Mouse (Mus musculus) limb, embryonic 14.5 days (tissue): Measurements from ENCODE around the gene Cdc14a. TPM values are rescaled to one million over a fixed set of nuclear protein-coding genes. Genes with fewer than 3 reads are reported as not detected.
A peak's percentile ranks its signal among the peaks of the same experiment; 100 is the strongest.

Source experiments
- ATAC-seq: fragments of 200-750 bp; cut with Nextera tagmentation; 2 replicates; pipeline ENCODE4 v1.8.0; 2017; ENCODE audit warnings: low read depth, moderate number of reproducible peaks, moderate TSS enrichment; ENCODE audit not compliant: low FRiP score
- DNase-seq: peaks from one replicate; pipeline ENCODE4 v3.0.0-alpha.2; 2015; ENCODE audit warnings: low spot score
- H3K27ac ChIP-seq: fragments of 300-500 bp; sonication (generic); replicated peaks from 2 replicates; pipeline ENCODE4 v1.5.1; 2014; ENCODE audit warnings: low read depth, mild to moderate bottlenecking, low read length, moderate library complexity, mixed read lengths
- H3K27me3 ChIP-seq: fragments of 300-500 bp; sonication (generic); 2 replicates; pipeline ENCODE4 v1.6.1; 2014; ENCODE audit warnings: low read length, mixed read lengths; ENCODE audit not compliant: control insufficient read depth, insufficient read depth
- H3K36me3 ChIP-seq: fragments of 300-500 bp; sonication (generic); 2 replicates; pipeline ENCODE4 v1.6.1; 2014; ENCODE audit warnings: mild to moderate bottlenecking, low read length, moderate library complexity, mixed read lengths; ENCODE audit not compliant: control insufficient read depth, insufficient read depth
- H3K4me1 ChIP-seq: fragments of 300-500 bp; sonication (generic); 2 replicates; pipeline ENCODE4 v1.6.1; 2014; ENCODE audit warnings: antibody characterized with exemption, low read length, mixed read lengths; ENCODE audit not compliant: control insufficient read depth, insufficient read depth
- H3K4me2 ChIP-seq: fragments of 300-500 bp; sonication (generic); replicated peaks from 2 replicates; pipeline ENCODE4 v1.6.1; 2014; ENCODE audit warnings: low read depth, mild to moderate bottlenecking, low read length, moderate library complexity; ENCODE audit not compliant: severe bottlenecking
- H3K4me3 ChIP-seq: fragments of 300-500 bp; sonication (generic); replicated peaks from 2 replicates; pipeline ENCODE4 v1.5.1; 2014; ENCODE audit warnings: low read length
- H3K9ac ChIP-seq: fragments of 300-500 bp; sonication (generic); 2 replicates; pipeline ENCODE4 v1.6.1; 2014; ENCODE audit warnings: mild to moderate bottlenecking, low read depth, low read length, moderate library complexity; ENCODE audit not compliant: severe bottlenecking
- H3K9me3 ChIP-seq: fragments of 300-500 bp; sonication (generic); 2 replicates; pipeline ENCODE4 v1.6.1; 2016; ENCODE audit warnings: low read length; ENCODE audit not compliant: control insufficient read depth
- POLR2A ChIP-seq: fragments of 200-500 bp; IDR thresholded peaks from 2 replicates; pipeline ENCODE4 v1.8.0; 2012; ENCODE audit warnings: inconsistent platforms, mild to moderate bottlenecking, moderate library complexity, borderline replicate concordance; ENCODE audit not compliant: insufficient read depth, insufficient read length; ENCODE audit errors: extremely low read depth
- WGBS: fragments of 180-500 bp; shearing (Covaris S2); extraction: QIAGEN DNeasy Blood & Tissue Kit; methylation state at CpG from one replicate; pipeline ENCODE4 v1.1.7; 2014; 5-methylcytosine and 5-hydroxymethylcytosine counted together
- polyA plus RNA-seq, 2 experiments: library from polyadenylated mRNA; depleted of rRNA in 1 of 2; stranded (reverse) in 1 of 2; unstranded in 1 of 2; fragments of >200 nt; fragmentation: Nextera tagmentation in 1 of 2; extraction: Ambion mirVana in 1 of 2; gene quantifications; 2 replicates each; pipeline versions ENCODE4 v1.2.1 to v1.2.3; 2012 to 2014

Cdc14a gene
- polyA plus RNA-seq, 2 experiments: 8.4 TPM

GRCm38 (mm10) chr3:116386886-116387285, 36.9 kb downstream of the Cdc14a start:
- no peak for TF ChIP-seq POLR2A
- DNase-seq (no peak), ATAC-seq (no peak)
- no peaks in the 10 kb centered on the region for H3K4me1 ChIP-seq
- no peaks in the 10 kb centered on the region for H3K27me3 ChIP-seq
- H3K9me3 ChIP-seq: no peaks in the 10 kb centered on the region
- H3K4me2 ChIP-seq: no peak overlapping the region
- H3K27ac ChIP-seq: no peak overlapping the region
- H3K36me3 ChIP-seq: no peaks in the 10 kb centered on the region; the same call in 1 of the 2 replicates
- no peak overlapping the region for H3K4me3 ChIP-seq
- H3K9ac ChIP-seq: no peak overlapping the region

- H3K9ac ChIP-seq: no peak overlapping the region
- no peaks in the 10 kb centered on the region for H3K9me3 ChIP-seq
- H3K4me3 ChIP-seq: no peak overlapping the region
- H3K27ac ChIP-seq: no peak overlapping the region
- no peak overlapping the region for H3K4me2 ChIP-seq
- no peak for TF ChIP-seq POLR2A
- no peaks in the 10 kb centered on the region for H3K4me1 ChIP-seq
- no peaks in the 10 kb centered on the region for H3K27me3 ChIP-seq
- ATAC-seq (no peak), DNase-seq (no peak)
- H3K36me3 ChIP-seq: no peaks in the 10 kb centered on the region; the same call in 1 of the 2 replicates
- 83% methylated on average over 6 of the region's 6 CpGs for WGBS
Measured at GRCm38 (mm10) chr3:116386342-116386741, 37.5 kb downstream of the Cdc14a start.

GRCm38 (mm10) chr3:116384319-116384718, 39.5 kb downstream of the Cdc14a start:
- no peak for TF ChIP-seq POLR2A
- no peak overlapping the region for H3K4me2 ChIP-seq
- H3K36me3 ChIP-seq: no peaks in the 10 kb centered on the region; the same call in 1 of the 2 replicates
- no peaks in the 10 kb centered on the region for H3K4me1 ChIP-seq
- no peak overlapping the region for H3K9ac ChIP-seq
- DNase-seq (peak; percentile 25), ATAC-seq (no peak)
- no peak overlapping the region for H3K4me3 ChIP-seq
- no peaks in the 10 kb centered on the region for H3K9me3 ChIP-seq
- H3K27ac ChIP-seq: no peak overlapping the region
- WGBS: 82% methylated on average over 7 of the region's 7 CpGs
- no peaks in the 10 kb centered on the region for H3K27me3 ChIP-seq

- DNase-seq: no peak
- Histone ChIP-seq H3K9me3 (no peaks in the 10 kb centered on the region), H3K36me3 (peaks cover 3% of the 10 kb centered on the region; the same call in 1 of the 2 replicates), H3K4me3 (no peak overlapping the region), H3K4me2 (no peak overlapping the region), H3K9ac (no peak overlapping the region), H3K4me1 (no peaks in the 10 kb centered on the region), H3K27me3 (no peaks in the 10 kb centered on the region), H3K27ac (no peak overlapping the region)
- WGBS: 46% methylated on average over 9 of the region's 9 CpGs
- TF ChIP-seq POLR2A: no peak
- no peak for ATAC-seq
Measured at GRCm38 (mm10) chr3:116380319-116380718, 43.5 kb downstream of the Cdc14a start.

GRCm38 (mm10) chr3:116375442-116375841, 48.4 kb downstream of the Cdc14a start:
- no peak overlapping the region for H3K4me2 ChIP-seq
- no peak overlapping the region for H3K9ac ChIP-seq
- H3K36me3 ChIP-seq: peaks cover 3% of the 10 kb centered on the region; the same call in 1 of the 2 replicates
- H3K27ac ChIP-seq: no peak overlapping the region
- no peaks in the 10 kb centered on the region for H3K9me3 ChIP-seq
- no peak for DNase-seq
- ATAC-seq: no peak
- no peaks in the 10 kb centered on the region for H3K27me3 ChIP-seq
- no peaks in the 10 kb centered on the region for H3K4me1 ChIP-seq
- no peak overlapping the region for H3K4me3 ChIP-seq
- WGBS: 92% methylated on average over 2 of the region's 2 CpGs
- no peak for TF ChIP-seq POLR2A

GRCm38 (mm10) chr3:116374486-116374885, 49.3 kb downstream of the Cdc14a start:
- H3K4me2 ChIP-seq: no peak overlapping the region
- H3K9me3 ChIP-seq: no peaks in the 10 kb centered on the region
- H3K4me3 ChIP-seq: no peak overlapping the region
- 84% methylated on average over 5 of the region's 5 CpGs for WGBS
- TF ChIP-seq POLR2A: no peak
- H3K9ac ChIP-seq: no peak overlapping the region
- peaks cover 3% of the 10 kb centered on the region; the same call in 1 of the 2 replicates for H3K36me3 ChIP-seq
- H3K27ac ChIP-seq: no peak overlapping the region
- no peaks in the 10 kb centered on the region for H3K27me3 ChIP-seq
- ATAC-seq (no peak), DNase-seq (no peak)
- no peaks in the 10 kb centered on the region for H3K4me1 ChIP-seq
